Mouse (Mus musculus) G1E (cell line): Measurements from ENCODE around the gene Adamts8.
A peak's percentile ranks its signal among the peaks of the same experiment; 100 is the strongest.

ENCODE experiments used
- CTCF ChIP-seq: IDR thresholded peaks from 2 replicates; pipeline ENCODE4 v1.5.1; 2012; ENCODE audit warnings: low read depth, low read length, inconsistent platforms, mixed read lengths
- GATA1 ChIP-seq: IDR thresholded peaks from 2 replicates; pipeline ENCODE4 v1.6.1; 2012; ENCODE audit warnings: borderline replicate concordance, low read length, inconsistent platforms, mixed read lengths

GRCm38 (mm10) chr9:30936674-30937438, 5.5 kb upstream of the Adamts8 start:
- peak; percentile 32; the same call in 1 of the 2 replicates for TF ChIP-seq CTCF
- no peak for TF ChIP-seq GATA1
